Mouse (Mus musculus): Measurements from ENCODE around the gene Gm20388.
"Not testable (repeated sequence)": the region's sequence is repeated elsewhere in the genome, so short reads cannot be mapped to it uniquely, and the experiment has no call there.

Gm20388 gene

DNA sequence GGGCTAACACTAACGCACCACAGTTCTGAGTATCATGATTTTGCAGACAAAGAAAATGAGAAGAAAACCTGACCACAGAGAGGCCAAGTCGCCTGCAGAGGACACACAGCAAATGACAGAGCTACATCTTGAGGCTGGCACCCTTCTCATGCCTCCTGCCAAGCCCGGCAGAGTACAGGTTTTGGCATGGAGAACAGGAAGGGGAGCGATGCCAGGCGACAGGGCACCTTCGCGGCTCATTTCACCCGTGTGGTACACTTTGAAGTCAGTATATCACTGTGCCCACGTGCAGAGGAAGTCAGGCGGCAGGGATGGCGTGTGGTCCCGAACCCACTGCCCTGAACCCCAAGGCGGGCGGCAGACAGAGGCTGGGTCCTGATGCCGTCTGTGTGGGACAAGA lies 1750.0 kb downstream of the Gm20388 start:
- peak; percentile 65 to 75 for DNase-seq

GRCm38 (mm10) chr8:121661631-121662357 lies 1751.2 kb downstream of the Gm20388 start:
- no peak for DNase-seq

DNA sequence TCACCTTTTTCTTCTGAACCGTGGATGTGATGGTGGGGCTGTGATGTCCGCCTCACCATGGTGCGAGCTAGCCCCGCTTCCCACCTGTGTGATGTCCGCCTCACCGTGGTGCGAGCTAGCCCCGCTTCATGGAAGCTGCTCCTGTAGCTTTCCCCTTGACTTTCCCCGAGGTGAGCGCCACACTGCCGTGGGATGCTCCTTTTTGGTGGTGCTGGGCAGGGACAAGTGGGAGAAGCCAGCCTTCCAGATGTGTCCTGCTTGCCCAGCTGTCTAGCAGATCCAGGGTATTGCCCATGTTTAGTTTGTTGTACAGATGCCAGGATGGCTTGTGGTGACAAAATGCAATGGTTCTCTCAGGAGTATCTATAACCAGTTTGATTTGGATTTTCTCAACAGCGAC lies 1752.5 kb downstream of the Gm20388 start:
- no peak for DNase-seq

DNA sequence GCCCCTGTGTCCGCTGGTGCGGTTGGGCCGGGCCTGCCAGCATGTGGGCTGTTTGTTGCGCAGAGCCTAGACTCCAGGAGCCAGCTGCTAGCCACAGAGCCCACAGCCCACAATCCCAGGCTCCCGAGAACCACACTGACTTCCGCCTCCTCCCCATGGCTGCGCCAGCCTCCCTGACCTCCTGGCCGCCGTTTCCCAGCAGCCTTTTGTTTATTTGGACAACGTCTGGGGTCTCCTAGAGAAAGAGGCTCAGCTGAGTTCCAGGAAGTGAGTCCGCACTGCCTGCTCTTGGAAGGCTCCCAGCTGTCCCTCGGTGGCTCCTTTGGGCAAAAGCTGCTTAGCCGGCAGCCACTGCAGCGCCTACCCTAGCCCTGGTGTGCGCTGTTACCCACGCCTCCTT lies 1754.7 kb downstream of the Gm20388 start:
- DNase-seq: peak in 1 of 2 experiments; percentile 58

GRCm38 (mm10) chr8:121667936-121668500 lies 1757.4 kb downstream of the Gm20388 start:
- not testable (repeated sequence) for DNase-seq

GRCm38 (mm10) chr8:121668553-121668952 lies 1757.9 kb downstream of the Gm20388 start:
- no peak for DNase-seq

GRCm38 (mm10) chr8:121669208-121669607 lies 1758.6 kb downstream of the Gm20388 start:
- no peak for DNase-seq

GRCm38 (mm10) chr8:121673153-121673552 lies 1762.5 kb downstream of the Gm20388 start:
- DNase-seq: no peak

DNA sequence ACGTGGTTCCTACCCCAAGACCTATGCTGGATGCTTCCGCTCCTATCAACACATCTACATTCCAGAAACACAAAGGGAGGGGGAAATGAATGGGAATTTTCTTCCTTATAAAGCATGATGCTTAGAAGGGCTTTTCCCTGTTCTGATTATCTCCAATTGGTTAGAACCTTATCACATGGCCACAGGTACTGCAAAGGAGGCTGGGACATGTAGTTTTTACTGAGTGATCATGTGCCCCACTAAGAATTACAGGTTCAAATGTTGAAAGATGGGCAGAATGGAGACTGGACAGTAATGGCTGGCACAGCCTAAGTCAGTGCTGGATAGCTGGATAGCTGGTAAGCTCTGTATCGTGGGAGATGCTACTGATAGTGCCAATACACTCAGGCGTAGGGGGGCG lies 1763.3 kb downstream of the Gm20388 start:
- DNase-seq: no peak

DNA sequence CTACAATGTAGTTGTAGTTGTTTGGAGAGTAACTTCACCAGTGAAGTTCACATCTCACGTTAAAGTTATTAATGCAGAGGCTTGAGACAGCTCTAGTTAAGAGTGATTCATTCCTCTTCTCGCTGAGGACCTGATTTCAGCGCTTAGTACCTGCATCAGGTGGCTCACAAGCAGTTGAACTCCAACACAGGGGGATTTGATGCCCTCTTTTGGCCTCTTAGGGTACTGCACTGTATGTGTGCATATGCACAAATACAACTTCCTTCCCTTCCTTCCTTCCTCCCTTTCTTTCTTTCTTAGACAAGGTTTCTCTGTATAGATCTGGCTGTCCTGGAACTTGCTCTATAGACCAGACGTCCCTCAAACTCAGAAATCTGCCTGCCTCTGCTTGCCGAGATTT lies 1763.9 kb downstream of the Gm20388 start:
- DNase-seq: peak in 1 of 2 experiments; percentile 74

- no peak for DNase-seq
Measured at GRCm38 (mm10) chr8:121675161-121675560, 1764.5 kb downstream of the Gm20388 start.

DNA sequence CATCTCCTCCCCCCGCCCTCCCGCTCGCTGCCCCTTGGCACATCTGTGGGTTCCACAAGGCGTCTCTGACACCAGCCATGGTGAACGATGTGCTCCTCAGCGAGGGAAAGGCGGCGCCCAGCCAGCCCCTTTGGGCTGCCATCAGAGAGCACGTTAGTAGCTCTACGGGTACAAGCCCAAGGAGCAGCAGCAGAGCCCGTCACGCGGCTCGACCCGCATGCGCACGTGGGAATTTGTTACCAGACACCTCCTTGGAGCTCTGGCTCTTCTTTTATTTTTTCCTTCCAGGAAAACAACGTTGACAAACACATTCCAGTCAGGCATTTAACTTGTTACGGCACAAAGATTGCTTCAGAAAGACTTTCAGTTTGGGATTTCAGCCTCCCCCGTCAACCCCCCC lies 1765.1 kb downstream of the Gm20388 start:
- DNase-seq: no peak

- no peak for DNase-seq
Measured at GRCm38 (mm10) chr8:121678696-121679095, 1768.1 kb downstream of the Gm20388 start.

DNA sequence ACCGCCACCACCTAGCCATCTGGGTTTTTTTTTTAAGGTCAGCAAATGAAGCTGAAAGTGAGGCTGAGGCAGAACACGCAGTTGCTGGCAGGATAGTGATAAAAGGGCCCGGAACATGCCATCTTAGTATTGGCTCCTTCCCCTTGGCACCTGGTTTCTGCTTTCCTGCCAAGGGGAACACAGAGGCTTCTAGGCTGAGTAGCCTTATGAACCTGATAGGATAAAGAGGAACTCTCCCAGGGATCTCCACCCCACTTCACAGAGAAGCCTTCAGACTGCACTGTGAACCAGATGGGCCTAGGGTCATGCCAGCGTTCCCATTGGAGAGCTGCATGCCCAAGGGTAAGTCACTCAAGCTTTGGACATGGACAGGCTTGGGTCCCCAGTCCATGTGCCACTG lies 1770.3 kb downstream of the Gm20388 start:
- DNase-seq: peak; percentile 68 to 82

GRCm38 (mm10) chr8:121681457-121681856 lies 1770.8 kb downstream of the Gm20388 start:
- peak; percentile 83 to 86 for DNase-seq

GRCm38 (mm10) chr8:121683083-121683832 lies 1772.6 kb downstream of the Gm20388 start:
- DNase-seq: peak in 1 of 2 experiments; percentile 52

GRCm38 (mm10) chr8:121685419-121685818 lies 1774.8 kb downstream of the Gm20388 start:
- peak; percentile 75 to 86 for DNase-seq

- peak; percentile 79 for DNase-seq
Measured at GRCm38 (mm10) chr8:121687455-121688161, 1777.0 kb downstream of the Gm20388 start.

DNA sequence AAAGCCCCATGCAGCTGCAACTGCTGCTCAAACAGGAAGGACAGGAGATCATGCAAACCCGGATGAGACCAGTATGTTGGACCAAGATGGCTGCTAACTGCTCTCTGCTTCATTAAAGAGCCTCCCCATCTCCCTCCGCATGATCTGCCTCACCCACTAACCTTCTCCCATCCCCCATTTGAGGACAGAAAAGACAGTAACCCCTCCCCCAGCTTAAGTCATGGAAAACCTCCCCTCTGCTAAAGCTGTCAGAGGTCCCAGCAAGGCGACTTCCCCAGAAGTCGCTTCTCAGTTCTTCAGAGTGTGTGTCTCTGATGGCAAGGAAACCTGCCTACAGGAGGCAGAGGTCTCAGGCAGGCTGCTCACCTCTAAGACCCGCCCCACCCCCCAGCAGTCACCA lies 1777.9 kb downstream of the Gm20388 start:
- no peak for DNase-seq

DNA sequence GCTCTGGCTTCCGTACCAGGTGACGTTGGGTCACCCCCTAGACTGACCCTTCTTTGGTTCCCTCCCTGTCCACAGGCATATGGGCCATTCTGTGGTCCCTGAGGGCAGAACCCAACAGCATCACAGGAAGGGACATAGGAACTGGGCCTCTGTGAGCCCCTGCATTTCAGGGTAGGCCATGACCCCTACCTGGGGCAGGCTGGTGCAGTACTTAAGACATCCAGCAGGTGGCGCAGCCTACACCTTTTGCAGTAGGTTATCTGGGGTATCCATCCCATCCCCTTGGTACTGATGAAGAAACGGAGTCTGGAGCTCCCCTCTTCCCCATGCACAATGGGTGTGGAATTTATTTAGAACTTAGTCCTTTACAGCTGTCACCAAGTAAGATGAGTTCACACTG lies 1783.8 kb downstream of the Gm20388 start:
- DNase-seq: peak; percentile 88 to 91

GRCm38 (mm10) chr8:121695585-121696184 lies 1785.0 kb downstream of the Gm20388 start:
- DNase-seq: peak; percentile 58 to 67

DNA sequence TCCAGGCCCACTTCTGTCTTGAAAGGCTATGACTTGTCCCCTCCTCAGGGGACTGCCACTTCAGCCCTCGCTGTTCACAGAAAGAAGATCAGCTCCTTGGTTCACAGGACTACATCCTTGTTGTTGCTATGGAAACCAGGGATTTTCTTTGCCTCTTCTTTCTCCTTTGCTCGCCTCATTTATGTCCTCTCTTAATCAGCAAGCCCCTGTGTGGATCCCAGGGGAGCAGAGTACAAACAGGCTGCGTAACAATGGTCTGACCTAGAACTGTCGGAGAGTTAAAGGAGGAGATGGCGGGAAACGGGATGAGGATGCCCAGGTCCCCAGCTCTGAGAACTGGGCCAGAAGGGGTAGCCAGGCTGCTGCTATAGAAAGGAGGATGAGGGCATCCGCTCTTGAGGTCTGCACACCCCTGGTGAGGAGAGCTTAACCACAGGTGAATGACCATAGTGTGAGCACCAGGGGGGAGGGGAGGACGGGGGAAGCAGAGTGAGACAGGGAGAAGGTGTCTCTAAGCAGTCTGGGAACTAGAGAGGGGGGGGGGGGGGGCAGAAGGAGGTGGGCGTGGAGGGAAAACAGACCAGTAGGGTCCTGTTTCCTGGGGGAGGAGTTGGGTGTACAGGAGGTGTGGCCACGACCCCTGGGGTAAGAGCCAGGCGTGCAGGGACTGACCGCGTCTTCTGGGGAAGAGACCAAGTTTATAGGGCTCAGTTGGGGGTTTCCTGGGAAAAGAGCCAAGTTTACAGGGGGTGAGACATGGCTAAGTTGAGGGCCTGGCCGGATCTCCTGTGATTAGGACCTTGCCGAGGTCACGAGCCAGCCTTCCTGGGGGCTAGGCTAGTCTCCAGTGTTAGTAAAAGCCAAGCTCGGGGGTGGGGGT lies 1787.3 kb downstream of the Gm20388 start:
- peak in 1 of 2 experiments; percentile 77 for DNase-seq
